Mouse (Mus musculus) kidney, adult 2 months (tissue): Measurements from ENCODE around the gene Sis.

Experiments used
- CTCF ChIP-seq: fragments of 200-500 bp; conservative IDR thresholded peaks from 2 replicates; pipeline ENCODE4 v1.5.1; 2011; ENCODE audit warnings: low read depth, mild to moderate bottlenecking, control low read depth, low read length, moderate library complexity, mixed read lengths; ENCODE audit not compliant: insufficient read depth, insufficient read length
- POLR2A ChIP-seq: fragments of 200-500 bp; IDR thresholded peaks from one replicate; pipeline ENCODE4 v1.6.1; 2011; ENCODE audit warnings: low read depth, low read length, control low read depth

- TF ChIP-seq POLR2A (no peak), CTCF (no peak)
These were observed 112.3 kb downstream of the Sis start for GRCm38 (mm10) chr3:72855405-72855804.
